Mouse (Mus musculus) neural tube, embryonic 12.5 days (tissue): ENCODE results near the gene Arl4c. TPM values are rescaled to one million over a fixed set of nuclear protein-coding genes. Genes with fewer than 3 reads are reported as not detected.

Source experiments
- ATAC-seq: fragments of 200-750 bp; cut with Nextera tagmentation; 2 replicates; pipeline ENCODE4 v1.8.0; 2017; ENCODE audit warnings: low read depth, mild to moderate bottlenecking, moderate TSS enrichment, moderate library complexity; ENCODE audit not compliant: low FRiP score
- H3K27ac ChIP-seq: fragments of 300-500 bp; sonication (generic); 2 replicates; pipeline ENCODE4 v1.5.1; 2016
- H3K27me3 ChIP-seq: fragments of 300-500 bp; sonication (generic); replicated peaks from 2 replicates; pipeline ENCODE4 v1.6.1; 2016; ENCODE audit warnings: mild to moderate bottlenecking
- H3K36me3 ChIP-seq: fragments of 300-500 bp; sonication (generic); 2 replicates; pipeline ENCODE4 v1.6.1; 2016; ENCODE audit warnings: mild to moderate bottlenecking
- H3K4me1 ChIP-seq: fragments of 300-500 bp; sonication (generic); 2 replicates; pipeline ENCODE4 v1.6.1; 2016
- H3K4me2 ChIP-seq: fragments of 300-500 bp; sonication (generic); replicated peaks from 2 replicates; pipeline ENCODE4 v1.6.1; 2016; ENCODE audit warnings: mild to moderate bottlenecking
- H3K4me3 ChIP-seq: fragments of 300-500 bp; sonication (generic); 2 replicates; pipeline ENCODE4 v1.5.1; 2016
- H3K9ac ChIP-seq: fragments of 300-500 bp; sonication (generic); 2 replicates; pipeline ENCODE4 v1.6.1; 2016; ENCODE audit warnings: mild to moderate bottlenecking
- H3K9me3 ChIP-seq: fragments of 300-500 bp; sonication (generic); 2 replicates; pipeline ENCODE4 v1.6.1; 2016; ENCODE audit warnings: mild to moderate bottlenecking
- WGBS: fragments of 180-500 bp; shearing (Covaris S2); methylation state at CpG from one replicate; pipeline ENCODE4 v1.1.7; 2016; 5-methylcytosine and 5-hydroxymethylcytosine counted together
- polyA plus RNA-seq: library from polyadenylated mRNA; unstranded; fragments of >200 nt; fragmentation: Nextera tagmentation; extraction: Ambion mirVana; gene quantifications from 2 replicates; pipeline ENCODE4 v1.2.1, GENCODE M21; 2016

The Arl4c gene
- polyA plus RNA-seq, 1 experiment from 2014 or later, result 47.5 TPM

DNA sequence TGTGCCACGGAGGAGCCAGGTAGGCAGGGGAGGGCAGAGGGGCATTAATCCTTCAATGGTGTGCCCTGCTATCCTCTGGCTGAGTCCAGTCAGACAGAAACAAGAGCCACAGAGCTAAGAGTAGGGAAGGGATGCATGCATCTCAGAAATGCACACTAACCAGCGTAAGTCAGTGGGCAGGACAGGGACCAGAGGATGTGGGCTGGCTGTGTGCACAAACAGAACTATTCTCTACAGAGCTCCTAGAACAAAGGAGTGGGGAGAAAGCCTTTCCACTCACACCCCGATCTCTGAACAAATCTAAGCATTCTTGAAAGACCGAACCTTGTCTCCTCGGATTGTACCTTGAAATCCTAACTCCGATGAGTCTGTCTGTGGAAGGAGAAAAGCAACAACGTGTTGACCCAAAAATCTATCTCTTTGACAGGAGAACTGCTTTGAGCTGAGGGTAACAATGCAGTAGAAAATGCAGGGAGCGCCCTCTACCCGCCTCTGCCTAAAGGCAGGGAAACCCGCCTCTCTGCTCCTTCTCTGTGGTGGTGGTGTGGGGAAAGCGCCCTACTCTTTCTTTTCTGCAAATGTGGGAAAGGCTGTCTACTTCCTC, 18.7 kb upstream of the Arl4c start:
- no peak for ATAC-seq
- Histone ChIP-seq H3K27ac (no peak overlapping the region), H3K4me2 (no peak overlapping the region), H3K36me3 (no peaks in the 10 kb centered on the region), H3K9ac (no peak overlapping the region), H3K27me3 (no peaks in the 10 kb centered on the region), H3K4me1 (no peaks in the 10 kb centered on the region), H3K9me3 (no peaks in the 10 kb centered on the region), H3K4me3 (no peak overlapping the region)
- WGBS, result 48% methylated on average over 11 of the region's 11 CpGs

DNA sequence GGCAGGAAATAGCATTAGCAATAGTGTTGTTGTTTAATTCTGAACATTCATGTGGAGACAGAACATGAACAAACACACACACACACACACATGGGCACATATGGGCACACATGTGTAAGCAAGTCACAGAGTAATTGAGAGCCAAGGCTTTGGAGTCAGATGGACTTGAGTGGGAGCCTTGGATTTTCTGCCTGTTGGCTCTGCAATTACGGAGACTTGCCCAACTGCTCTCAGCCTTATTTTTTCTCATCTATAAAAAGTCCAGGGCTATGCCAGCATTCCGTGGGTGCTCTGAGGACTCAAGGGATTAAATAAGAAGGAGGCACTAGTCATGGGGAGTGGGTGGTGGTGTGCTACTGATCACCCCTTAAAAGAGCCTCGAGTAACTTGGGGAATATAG, 16.5 kb upstream of the Arl4c start:
- Histone ChIP-seq H3K4me1 (no peaks in the 10 kb centered on the region), H3K4me2 (no peak overlapping the region), H3K27me3 (no peaks in the 10 kb centered on the region), H3K4me3 (no peak overlapping the region), H3K9me3 (no peaks in the 10 kb centered on the region), H3K9ac (no peak overlapping the region), H3K36me3 (no peaks in the 10 kb centered on the region), H3K27ac (no peak overlapping the region)
- ATAC-seq, result no peak
- WGBS, result 84% methylated on average over 3 of the region's 3 CpGs

DNA sequence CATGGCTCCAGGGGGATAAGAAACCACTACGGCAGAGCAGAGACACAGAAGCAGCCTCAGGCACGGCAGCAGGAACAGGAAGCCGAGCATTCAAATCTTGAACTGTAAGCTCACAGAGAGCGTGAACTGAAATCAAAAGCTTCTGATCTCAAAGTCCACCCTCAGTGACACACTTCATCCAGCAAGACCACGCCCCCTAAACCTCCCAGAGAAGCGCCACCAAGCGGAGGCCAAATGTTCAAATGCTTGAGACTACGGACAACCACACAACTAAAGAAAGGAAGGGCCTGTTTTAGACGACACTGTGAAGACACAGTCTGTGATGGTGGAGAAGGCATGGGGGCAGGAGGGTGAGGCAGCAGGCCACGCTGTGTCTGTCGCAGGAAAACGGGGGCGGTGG, 15.7 kb upstream of the Arl4c start:
- no peak for ATAC-seq
- H3K27ac ChIP-seq, result no peak overlapping the region
- H3K4me1 ChIP-seq, result no peaks in the 10 kb centered on the region
- no peak overlapping the region for H3K4me3 ChIP-seq
- WGBS, result 82% methylated on average over 13 of the region's 13 CpGs
- no peak overlapping the region for H3K9ac ChIP-seq
- H3K9me3 ChIP-seq, result no peaks in the 10 kb centered on the region
- H3K4me2 ChIP-seq, result no peak overlapping the region
- H3K36me3 ChIP-seq, result no peaks in the 10 kb centered on the region
- H3K27me3 ChIP-seq, result no peaks in the 10 kb centered on the region

DNA sequence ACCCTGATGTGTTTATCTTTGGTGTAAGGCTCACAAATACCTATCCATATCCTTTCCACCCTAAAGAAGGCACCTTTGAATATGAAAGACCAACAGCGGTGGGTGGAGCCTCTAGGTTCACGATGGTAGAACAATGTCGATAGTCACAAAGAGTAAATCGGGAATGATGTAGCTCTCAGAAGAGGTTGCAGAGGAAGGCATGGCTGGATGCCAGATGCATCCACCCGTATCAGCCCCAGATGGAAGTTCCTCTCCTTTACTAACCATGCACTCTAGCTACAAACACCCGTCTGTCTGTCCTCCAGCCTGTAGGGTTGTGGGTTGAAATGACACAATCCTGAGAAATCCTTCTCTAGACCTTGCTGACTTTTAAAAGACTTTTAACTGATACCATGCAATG, 10.0 kb upstream of the Arl4c start:
- Histone ChIP-seq H3K27ac (no peak overlapping the region), H3K9ac (no peak overlapping the region), H3K4me3 (no peak overlapping the region), H3K9me3 (no peaks in the 10 kb centered on the region), H3K27me3 (no peaks in the 10 kb centered on the region), H3K36me3 (no peaks in the 10 kb centered on the region), H3K4me2 (no peak overlapping the region), H3K4me1 (peaks cover 5% of the 10 kb centered on the region; the same call in 1 of the 2 replicates)
- ATAC-seq, result no peak
- 85% methylated on average over 6 of the region's 6 CpGs for WGBS

DNA sequence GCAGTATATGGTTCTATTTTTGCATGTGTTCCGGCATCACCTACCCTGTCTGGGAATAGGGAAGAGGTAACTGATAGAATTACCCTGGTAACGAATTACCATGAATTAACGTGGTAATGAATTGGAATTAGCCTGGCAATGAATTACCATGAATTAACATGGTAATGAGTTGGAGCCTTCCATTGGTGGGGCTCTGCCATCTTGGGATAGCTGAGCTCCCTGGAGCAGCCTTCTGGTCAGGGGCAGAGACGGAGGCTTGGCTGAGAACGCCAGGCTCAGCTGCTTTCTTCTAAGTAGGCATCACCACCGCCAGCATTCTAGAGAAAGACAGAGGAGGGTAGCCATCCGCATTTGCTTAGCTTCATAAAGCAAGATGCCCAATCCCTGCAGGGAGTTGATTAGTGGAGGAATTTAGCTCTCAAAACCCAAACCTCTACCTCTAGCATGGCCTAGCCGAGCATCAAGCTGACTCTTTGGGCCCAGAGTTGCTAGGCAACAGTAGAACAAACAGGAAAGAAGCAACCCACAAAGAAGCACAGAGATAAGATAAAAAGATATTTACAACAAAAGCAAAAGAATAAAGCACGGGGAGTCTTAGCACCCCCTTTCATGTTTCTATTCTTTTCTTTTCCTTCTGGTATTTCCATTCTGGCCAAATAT, 6.8 kb upstream of the Arl4c start:
- ATAC-seq, result no peak
- Histone ChIP-seq H3K4me3 (no peak overlapping the region), H3K9me3 (no peaks in the 10 kb centered on the region), H3K9ac (no peak overlapping the region), H3K36me3 (no peaks in the 10 kb centered on the region), H3K4me2 (no peak overlapping the region), H3K27me3 (no peaks in the 10 kb centered on the region), H3K27ac (no peak overlapping the region), H3K4me1 (peaks cover 14% of the 10 kb centered on the region; the same call in 1 of the 2 replicates)
- 60% methylated on average over 9 of the region's 9 CpGs for WGBS

DNA sequence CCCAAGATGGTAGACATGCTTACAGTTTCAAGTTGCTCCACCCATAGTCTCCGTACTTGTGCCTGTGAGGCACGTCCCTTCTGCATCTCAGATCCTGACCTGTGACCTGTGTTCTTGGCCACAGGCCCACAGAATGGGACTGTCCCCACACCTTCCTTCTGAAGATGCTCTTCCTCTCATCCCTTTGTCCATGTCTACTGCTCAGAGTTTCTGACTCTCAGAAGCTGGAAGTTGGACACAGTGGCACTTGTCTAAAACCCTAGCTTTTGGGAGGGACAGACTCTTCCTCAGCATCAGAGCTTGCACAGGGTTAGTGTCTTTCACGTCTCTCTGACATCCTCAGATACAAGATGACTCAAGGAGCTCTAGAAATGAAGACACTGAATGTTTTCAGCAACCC, 6.2 kb upstream of the Arl4c start:
- Histone ChIP-seq H3K9me3 (no peaks in the 10 kb centered on the region), H3K4me3 (no peak overlapping the region), H3K4me1 (peaks cover 14% of the 10 kb centered on the region; the same call in 1 of the 2 replicates), H3K9ac (no peak overlapping the region), H3K36me3 (no peaks in the 10 kb centered on the region), H3K27ac (no peak overlapping the region), H3K4me2 (no peak overlapping the region), H3K27me3 (no peaks in the 10 kb centered on the region)
- WGBS, result 83% methylated on average over 3 of the region's 3 CpGs
- no peak for ATAC-seq

DNA sequence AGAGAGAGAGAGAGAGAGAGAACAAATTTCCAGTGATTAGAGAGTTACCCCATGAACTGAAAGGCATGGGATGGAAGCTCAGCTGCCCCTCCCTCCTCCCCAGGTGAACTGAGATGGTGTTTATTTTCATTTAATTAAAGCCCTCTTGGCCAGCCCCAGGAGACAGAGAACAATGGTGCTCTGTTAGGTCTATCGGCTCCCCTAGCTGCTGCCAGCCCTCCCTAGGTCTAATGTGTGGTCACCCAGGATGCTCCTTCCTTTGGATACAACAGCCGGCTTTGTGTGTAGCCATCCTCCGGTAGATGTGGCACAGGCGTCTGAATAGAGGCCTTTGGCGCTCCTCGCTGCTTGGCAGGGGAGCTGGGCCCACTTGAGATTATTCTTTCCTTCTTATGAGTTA, 5.5 kb upstream of the Arl4c start:
- Histone ChIP-seq H3K36me3 (no peaks in the 10 kb centered on the region), H3K4me3 (no peak overlapping the region), H3K27ac (no peak overlapping the region), H3K27me3 (no peaks in the 10 kb centered on the region), H3K9ac (no peak overlapping the region), H3K9me3 (no peaks in the 10 kb centered on the region), H3K4me1 (peaks cover 14% of the 10 kb centered on the region; the same call in 1 of the 2 replicates), H3K4me2 (no peak overlapping the region)
- no peak for ATAC-seq
- 44% methylated on average over 6 of the region's 6 CpGs for WGBS

DNA sequence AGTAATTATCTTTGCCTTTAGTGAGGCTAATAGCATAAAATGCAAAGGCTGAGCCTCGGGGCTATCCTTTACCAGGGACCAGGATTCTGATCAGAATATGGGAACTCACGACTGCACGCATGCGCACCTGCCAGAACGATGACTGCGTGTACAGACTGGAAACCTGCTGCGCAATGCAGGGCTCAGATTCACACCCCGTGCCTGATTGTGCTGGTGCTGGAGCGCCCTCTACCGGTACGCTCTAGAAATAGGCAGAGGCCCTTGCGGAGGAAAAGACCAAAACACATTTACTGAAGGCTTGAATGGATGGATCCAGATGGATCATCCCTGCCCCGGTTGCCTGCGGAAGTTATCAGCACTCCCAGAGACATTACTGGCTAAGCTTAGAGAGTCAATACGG, 3.8 kb upstream of the Arl4c start:
- Histone ChIP-seq H3K4me1 (peaks cover 17% of the 10 kb centered on the region; the same call in 1 of the 2 replicates), H3K27me3 (no peaks in the 10 kb centered on the region), H3K9ac (0 out of 2 replicates have a peak overlapping the region, but pooled peaks have one; percentile 1), H3K9me3 (no peaks in the 10 kb centered on the region), H3K4me2 (peak overlapping the region; percentile 26; the same call in 1 of the 2 replicates), H3K36me3 (no peaks in the 10 kb centered on the region), H3K4me3 (no peak overlapping the region), H3K27ac (no peak overlapping the region)
- ATAC-seq, result peak; percentile 62
- 2% methylated on average over 15 of the region's 15 CpGs for WGBS

DNA sequence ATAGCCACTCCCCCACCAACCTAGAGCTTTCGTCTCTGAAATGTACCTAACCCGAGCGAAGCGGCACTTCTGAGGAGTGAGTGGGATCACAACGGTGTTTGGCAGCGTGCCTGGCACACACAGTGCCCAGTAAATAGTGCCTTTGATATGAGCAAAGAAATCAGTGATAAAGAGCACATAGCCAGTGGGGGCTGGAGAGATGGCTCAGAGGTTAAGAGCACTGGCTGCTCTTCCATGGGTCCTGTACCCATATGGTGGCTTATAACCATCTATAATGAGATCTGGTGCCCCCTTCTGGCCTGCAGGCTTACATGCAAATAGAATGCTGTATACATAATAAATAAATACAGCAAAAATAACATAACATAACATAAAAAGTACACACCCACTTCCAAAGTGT, 3.0 kb upstream of the Arl4c start:
- H3K36me3 ChIP-seq, result no peaks in the 10 kb centered on the region
- no peak overlapping the region for H3K27ac ChIP-seq
- no peaks in the 10 kb centered on the region for H3K9me3 ChIP-seq
- H3K27me3 ChIP-seq, result no peaks in the 10 kb centered on the region
- no peak for ATAC-seq
- no peak overlapping the region for H3K9ac ChIP-seq
- 70% methylated on average over 6 of the region's 6 CpGs for WGBS
- H3K4me1 ChIP-seq, result peaks cover 17% of the 10 kb centered on the region; the same call in 1 of the 2 replicates
- H3K4me3 ChIP-seq, result no peak overlapping the region
- no peak overlapping the region for H3K4me2 ChIP-seq

DNA sequence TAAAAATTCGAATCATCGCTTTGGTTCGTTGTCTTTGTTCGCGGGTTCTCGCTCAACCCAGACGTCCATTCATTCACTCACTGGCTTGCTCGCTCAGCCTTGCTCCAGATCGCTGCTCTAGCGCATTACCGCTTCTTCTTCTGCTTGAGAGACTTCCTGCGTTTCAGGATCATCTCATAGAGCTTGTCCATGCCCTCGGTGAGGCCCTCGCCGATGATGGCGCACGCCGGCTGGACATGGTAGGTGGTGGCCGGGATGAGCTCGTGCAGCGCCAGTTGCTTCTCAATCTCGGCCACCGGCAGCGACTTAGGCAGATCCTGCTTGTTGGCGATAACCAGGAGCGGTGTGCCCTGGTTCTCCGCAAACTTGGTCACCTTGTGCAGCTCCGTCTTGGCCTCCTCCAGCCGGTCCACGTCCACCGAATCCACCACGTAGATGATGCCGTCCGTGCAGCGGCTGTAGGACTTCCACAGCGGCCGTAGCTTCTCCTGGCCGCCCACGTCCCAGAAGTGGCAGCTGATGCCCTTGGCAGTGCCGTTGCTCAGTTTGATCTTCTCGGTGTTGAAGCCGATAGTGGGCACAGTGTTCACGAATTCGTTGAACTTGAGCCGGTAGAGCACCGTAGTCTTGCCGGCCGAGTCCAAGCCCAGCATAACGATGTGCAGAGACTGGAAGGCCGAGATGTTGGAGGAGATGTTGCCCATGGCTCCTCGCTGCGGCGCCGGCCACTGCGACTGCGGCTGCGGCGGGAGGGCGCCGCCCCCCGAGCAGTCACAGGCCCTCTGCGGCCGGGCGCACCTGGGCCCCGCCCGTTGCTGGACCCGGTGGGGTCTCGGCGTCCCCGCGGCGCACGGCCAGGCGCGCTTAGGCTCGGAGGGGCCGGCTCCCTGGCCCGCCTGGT, 810 bp downstream of the Arl4c start:
- H3K4me3 ChIP-seq, result peak overlapping the region; percentile 99
- peak overlapping the region; percentile 98 for H3K9ac ChIP-seq
- WGBS, result under 1% methylated on average over 78 of the region's 78 CpGs
- H3K9me3 ChIP-seq, result no peaks in the 10 kb centered on the region
- ATAC-seq, result peak; percentile 35
- H3K4me2 ChIP-seq, result peak overlapping the region; percentile 69
- peak overlapping the region; percentile 96 for H3K27ac ChIP-seq
- H3K27me3 ChIP-seq, result no peaks in the 10 kb centered on the region
- peaks cover 11% of the 10 kb centered on the region for H3K36me3 ChIP-seq
- H3K4me1 ChIP-seq, result peaks cover 28% of the 10 kb centered on the region

DNA sequence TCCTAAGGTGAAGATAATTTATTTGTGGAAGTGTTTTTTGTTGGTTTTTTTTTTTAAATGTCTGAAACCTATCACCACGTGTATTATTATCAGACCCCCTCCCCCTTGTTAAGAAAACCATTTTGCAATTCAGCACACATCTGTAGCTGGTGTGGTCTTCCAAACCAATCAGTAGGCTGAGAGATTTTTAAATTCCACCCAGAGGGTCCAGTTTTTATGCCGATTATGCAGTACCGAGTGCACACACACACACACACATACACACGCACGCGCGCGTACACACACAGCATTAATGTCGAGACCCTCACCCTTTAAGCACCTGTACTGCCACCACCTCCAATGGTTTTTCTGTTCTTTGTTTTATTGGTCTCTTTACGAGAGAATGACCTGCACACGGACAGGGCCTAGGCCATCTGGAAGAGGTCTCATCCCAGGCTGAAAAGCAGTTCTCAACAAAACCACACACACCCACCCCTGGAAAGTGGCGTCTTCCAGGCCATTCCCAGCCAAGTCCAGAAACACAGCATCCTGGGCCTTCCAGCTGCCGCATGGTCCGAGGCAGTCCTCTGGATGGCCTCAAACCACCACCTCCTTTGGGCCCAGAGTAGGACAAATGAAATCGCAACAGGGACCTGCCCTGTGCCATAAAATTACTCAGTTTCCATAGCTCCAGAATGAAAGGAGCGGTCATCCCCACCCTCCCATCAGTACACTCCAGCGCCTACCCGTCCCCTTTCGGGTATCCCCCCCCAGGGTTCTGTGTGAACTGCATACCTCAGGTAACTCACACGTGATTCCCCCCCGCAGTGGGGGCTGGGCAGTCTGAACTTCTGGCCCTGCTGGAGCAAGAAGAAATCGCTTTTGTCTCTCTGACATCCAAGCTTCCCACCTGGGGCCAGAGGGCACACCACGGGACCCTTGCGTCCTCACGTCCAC, 1.9 kb downstream of the Arl4c start:
- H3K9me3 ChIP-seq, result no peaks in the 10 kb centered on the region
- peak overlapping the region; percentile 99 for H3K4me3 ChIP-seq
- WGBS, result 3% methylated on average over 25 of the region's 25 CpGs
- peak overlapping the region; percentile 98 for H3K9ac ChIP-seq
- peaks cover 20% of the 10 kb centered on the region for H3K4me1 ChIP-seq
- peaks cover 11% of the 10 kb centered on the region for H3K36me3 ChIP-seq
- no peaks in the 10 kb centered on the region for H3K27me3 ChIP-seq
- peak overlapping the region; percentile 96 for H3K27ac ChIP-seq
- ATAC-seq, result peak; percentile 8; the same call in 1 of the 2 replicates
- H3K4me2 ChIP-seq, result peak overlapping the region; percentile 69
